Mouse (Mus musculus): ENCODE measurements around the gene Oca2.

DNA sequence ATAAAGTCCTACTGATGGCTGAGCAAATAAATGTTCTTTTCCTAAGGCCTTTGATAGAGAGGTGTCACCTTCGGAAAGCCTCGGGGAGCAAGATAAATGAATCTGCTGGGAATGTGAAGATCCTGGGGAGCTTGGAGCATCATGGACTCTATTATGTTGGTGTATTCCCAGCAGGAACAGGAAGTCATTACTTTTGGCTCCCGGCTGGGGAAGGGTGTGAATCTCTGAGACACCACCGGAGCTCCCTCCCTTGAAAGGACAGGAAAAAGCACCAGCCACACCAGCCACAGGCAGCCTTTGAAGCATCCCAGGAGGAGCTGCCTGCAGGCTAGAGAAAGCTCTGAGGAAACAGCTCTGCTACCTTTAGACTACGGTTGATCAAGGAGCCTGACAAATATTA lies 280.2 kb downstream of the Oca2 start:
- TF ChIP-seq MAZ (IDR thresholded peaks at IDR 0.05; ENCODE audit: low read depth, low read length) (no peak), ETS1 (conservative IDR thresholded peaks at IDR 0.05; ENCODE audit: low read depth, low read length) (no peak), CTCF (conservative IDR thresholded peaks at IDR 0.05 in 1 of 2, IDR thresholded peaks at IDR 0.05 in 1 of 2; ENCODE audit: low read depth in 2 of 2, low read length in 2 of 2) (no peak), RCOR1 (conservative IDR thresholded peaks at IDR 0.05; ENCODE audit: low read depth, low read length) (no peak), POLR2A (IDR thresholded peaks at IDR 0.05; ENCODE audit: low read depth, low read length) (no peak), PAX5 (IDR thresholded peaks at IDR 0.05; ENCODE audit: low read length) (no peak), POLR2AphosphoS2 (IDR thresholded peaks at IDR 0.05; ENCODE audit: low read depth, low read length) (no peak), MAX (IDR thresholded peaks at IDR 0.05; ENCODE audit: low read length) (no peak), CHD2 (IDR thresholded peaks at IDR 0.05; ENCODE audit: low read length) (no peak), MXI1 (IDR thresholded peaks at IDR 0.05; ENCODE audit: low read depth, low read length) (no peak), SMC3 (IDR thresholded peaks at IDR 0.05; ENCODE audit: low read depth, low read length) (no peak)

Measured in CH12.LX (cell line).